Mouse (Mus musculus) NIH3T3 (cell line): ENCODE measurements at regions not wholly inside any gene's neighbourhood (a gene's known extent, or its start where the extent isn't known, plus 50 kb on each side); places are given as distances from the start of the nearest gene placed in this dataset.
A peak's percentile ranks its signal among the peaks of the same experiment; 100 is the strongest.
"Not testable (repeated sequence)": the region's sequence is repeated elsewhere in the genome, so short reads cannot be mapped to it uniquely, and the experiment has no call there.

Experiments
- DNase-seq: peaks from one replicate; pipeline ENCODE4 v3.0.0-alpha.2; 2012; ENCODE audit warnings: low read depth

GRCm38 (mm10) chr14:47920638-47921347 is 199.8 kb upstream of the Peli2 start:
- DNase-seq = no peak

- DNase-seq = no peak
Observed at GRCm38 (mm10) chr14:47921811-47922277, 198.8 kb upstream of the Peli2 start.

- DNase-seq = no peak
Observed at GRCm38 (mm10) chr14:47926416-47926815, 194.2 kb upstream of the Peli2 start.

- DNase-seq = no peak
Observed at GRCm38 (mm10) chr14:47935401-47935800, 185.2 kb upstream of the Peli2 start.

GRCm38 (mm10) chr14:47937081-47937651 is 183.5 kb upstream of the Peli2 start:
- peak; percentile 66 for DNase-seq

- no peak for DNase-seq
Observed at GRCm38 (mm10) chr14:47939781-47940590, 180.6 kb upstream of the Peli2 start.

GRCm38 (mm10) chr14:47942671-47943070 is 178.0 kb upstream of the Peli2 start:
- peak; percentile 56 for DNase-seq

GRCm38 (mm10) chr14:47944595-47944994 is 176.0 kb upstream of the Peli2 start:
- peak; percentile 89 for DNase-seq

- no peak for DNase-seq
Observed at GRCm38 (mm10) chr14:47951041-47951440, 169.6 kb upstream of the Peli2 start.

GRCm38 (mm10) chr14:47958171-47958570 is 162.5 kb upstream of the Peli2 start:
- DNase-seq = peak; percentile 13

- peak; percentile 58 for DNase-seq
Observed at GRCm38 (mm10) chr14:47959366-47960280, 161.0 kb upstream of the Peli2 start.

- DNase-seq = not testable (repeated sequence)
Observed at GRCm38 (mm10) chr14:47964806-47965205, 155.8 kb upstream of the Peli2 start.

- peak; percentile 60 for DNase-seq
Observed at GRCm38 (mm10) chr14:47969871-47970270, 150.8 kb upstream of the Peli2 start.

GRCm38 (mm10) chr14:47973161-47973560 is 147.5 kb upstream of the Peli2 start:
- not testable (repeated sequence) for DNase-seq

- peak; percentile 69 for DNase-seq
Observed at GRCm38 (mm10) chr14:47982993-47983740, 137.5 kb upstream of the Peli2 start.

- peak; percentile 79 for DNase-seq
Observed at GRCm38 (mm10) chr14:47986483-47986882, 134.1 kb upstream of the Peli2 start.

GRCm38 (mm10) chr14:47986941-47987340 is 133.7 kb upstream of the Peli2 start:
- DNase-seq = peak; percentile 71

- DNase-seq = no peak
Observed at GRCm38 (mm10) chr14:47987392-47988075, 133.1 kb upstream of the Peli2 start.

GRCm38 (mm10) chr14:47988131-47988530 is 132.5 kb upstream of the Peli2 start:
- DNase-seq = no peak

GRCm38 (mm10) chr14:47989315-47989714 is 131.3 kb upstream of the Peli2 start:
- peak; percentile 67 for DNase-seq
